Mouse (Mus musculus): ENCODE measurements at regions not wholly inside any gene's neighbourhood (a gene's known extent, or its start where the extent isn't known, plus 50 kb on each side); places are given as distances from the start of the nearest gene placed in this dataset.

- peaks cover 5% of the 10 kb centered on the region for H3K27me3 ChIP-seq
- in situ Hi-C loops (cut with MboI; ENCODE audit: low pct_unique_long_range_greater_than_20kb), result no loop called here
- no peak for ATAC-seq
- no peak for DNase-seq (ENCODE audit: low read depth, low spot score)
- ChIA-PET POLR2A (no interaction called here), CTCF (no interaction called here)
- TF ChIP-seq CTCF (IDR thresholded peaks at IDR 0.05), result no peak
Observed at GRCm38 (mm10) chr11:63532752-63533151, 389.3 kb downstream of the Hs3st3b1 start.

- TF ChIP-seq CTCF (IDR thresholded peaks at IDR 0.05), result no peak
- ChIA-PET CTCF (no interaction called here), POLR2A (no interaction called here)
- in situ Hi-C loops (cut with MboI; ENCODE audit: low pct_unique_long_range_greater_than_20kb), result no loop called here
- no peak for DNase-seq (ENCODE audit: low read depth, low spot score)
- H3K27me3 ChIP-seq, result peaks cover 10% of the 10 kb centered on the region
- no peak for ATAC-seq
Observed at GRCm38 (mm10) chr11:63533555-63534200, 388.4 kb downstream of the Hs3st3b1 start.

- in situ Hi-C loops (cut with MboI; ENCODE audit: low pct_unique_long_range_greater_than_20kb), result no loop called here
- ChIA-PET CTCF (no interaction called here), POLR2A (no interaction called here)
- ATAC-seq (no peak), DNase-seq (ENCODE audit: low read depth, low spot score) (no peak)
- peaks cover 19% of the 10 kb centered on the region for H3K27me3 ChIP-seq
- no peak for TF ChIP-seq CTCF (IDR thresholded peaks at IDR 0.05)
Observed at GRCm38 (mm10) chr11:63537693-63538092, 384.4 kb downstream of the Hs3st3b1 start.

- no peak for TF ChIP-seq CTCF (IDR thresholded peaks at IDR 0.05)
- in situ Hi-C loops (cut with MboI; ENCODE audit: low pct_unique_long_range_greater_than_20kb), result no loop called here
- ATAC-seq (no peak), DNase-seq (ENCODE audit: low read depth, low spot score) (no peak)
- H3K27me3 ChIP-seq, result peaks cover 25% of the 10 kb centered on the region
- CTCF ChIA-PET, result no interaction called here
- POLR2A ChIA-PET, result no interaction called here
Observed at GRCm38 (mm10) chr11:63543971-63544696, 378.0 kb downstream of the Hs3st3b1 start.

GRCm38 (mm10) chr11:63545516-63545915 is 376.6 kb downstream of the Hs3st3b1 start:
- ATAC-seq (no peak), DNase-seq (ENCODE audit: low read depth, low spot score) (no peak)
- in situ Hi-C loops (cut with MboI; ENCODE audit: low pct_unique_long_range_greater_than_20kb), result no loop called here
- H3K27me3 ChIP-seq, result peaks cover 21% of the 10 kb centered on the region
- ChIA-PET POLR2A (no interaction called here), CTCF (no interaction called here)
- TF ChIP-seq CTCF (IDR thresholded peaks at IDR 0.05), result no peak

GRCm38 (mm10) chr11:63560466-63560865 is 361.6 kb downstream of the Hs3st3b1 start:
- peaks cover 8% of the 10 kb centered on the region for H3K27me3 ChIP-seq
- ChIA-PET POLR2A (no interaction called here), CTCF (no interaction called here)
- in situ Hi-C loops (cut with MboI; ENCODE audit: low pct_unique_long_range_greater_than_20kb), result no loop called here
- DNase-seq (ENCODE audit: low read depth, low spot score) (no peak), ATAC-seq (no peak)
- TF ChIP-seq CTCF (IDR thresholded peaks at IDR 0.05), result no peak

GRCm38 (mm10) chr11:63562696-63563095 is 359.4 kb downstream of the Hs3st3b1 start:
- in situ Hi-C loops (cut with MboI; ENCODE audit: low pct_unique_long_range_greater_than_20kb), result no loop called here
- POLR2A ChIA-PET, result no interaction called here
- no peak for TF ChIP-seq CTCF (IDR thresholded peaks at IDR 0.05)
- CTCF ChIA-PET, result interaction anchor here (1.4 kb wide), 1 partner anchor 44 kb away, joined by 3 read pairs; no protein-coding TSS in a partner anchor
- DNase-seq (ENCODE audit: low read depth, low spot score), result no peak
- peaks cover 8% of the 10 kb centered on the region for H3K27me3 ChIP-seq
- no peak for ATAC-seq

- CTCF ChIA-PET, result interaction anchor here (1.6 kb wide), 1 partner anchor 7 kb away, joined by 3 read pairs; no protein-coding TSS in a partner anchor
- in situ Hi-C loops (cut with MboI; ENCODE audit: low pct_unique_long_range_greater_than_20kb), result no loop called here
- POLR2A ChIA-PET, result no interaction called here
- peaks cover 18% of the 10 kb centered on the region for H3K27me3 ChIP-seq
- ATAC-seq (no peak), DNase-seq (ENCODE audit: low read depth, low spot score) (peak; percentile 9)
- no peak for TF ChIP-seq CTCF (IDR thresholded peaks at IDR 0.05)
Observed at GRCm38 (mm10) chr11:63565471-63566232, 356.4 kb downstream of the Hs3st3b1 start.

GRCm38 (mm10) chr11:63569785-63570479 is 352.2 kb downstream of the Hs3st3b1 start:
- ChIA-PET POLR2A (no interaction called here), CTCF (no interaction called here)
- no peak for TF ChIP-seq CTCF (IDR thresholded peaks at IDR 0.05)
- peaks cover 28% of the 10 kb centered on the region for H3K27me3 ChIP-seq
- in situ Hi-C loops (cut with MboI; ENCODE audit: low pct_unique_long_range_greater_than_20kb), result no loop called here
- ATAC-seq (no peak), DNase-seq (ENCODE audit: low read depth, low spot score) (no peak)

GRCm38 (mm10) chr11:63570646-63571045 is 351.4 kb downstream of the Hs3st3b1 start:
- no peak for DNase-seq (ENCODE audit: low read depth, low spot score)
- in situ Hi-C loops (cut with MboI; ENCODE audit: low pct_unique_long_range_greater_than_20kb), result no loop called here
- POLR2A ChIA-PET, result no interaction called here
- CTCF ChIA-PET, result no interaction called here
- TF ChIP-seq CTCF (IDR thresholded peaks at IDR 0.05), result no peak
- no peak for ATAC-seq
- H3K27me3 ChIP-seq, result peaks cover 29% of the 10 kb centered on the region

Data from Patski (cell line).